Mouse (Mus musculus): ENCODE data around the gene Syk.

DNA sequence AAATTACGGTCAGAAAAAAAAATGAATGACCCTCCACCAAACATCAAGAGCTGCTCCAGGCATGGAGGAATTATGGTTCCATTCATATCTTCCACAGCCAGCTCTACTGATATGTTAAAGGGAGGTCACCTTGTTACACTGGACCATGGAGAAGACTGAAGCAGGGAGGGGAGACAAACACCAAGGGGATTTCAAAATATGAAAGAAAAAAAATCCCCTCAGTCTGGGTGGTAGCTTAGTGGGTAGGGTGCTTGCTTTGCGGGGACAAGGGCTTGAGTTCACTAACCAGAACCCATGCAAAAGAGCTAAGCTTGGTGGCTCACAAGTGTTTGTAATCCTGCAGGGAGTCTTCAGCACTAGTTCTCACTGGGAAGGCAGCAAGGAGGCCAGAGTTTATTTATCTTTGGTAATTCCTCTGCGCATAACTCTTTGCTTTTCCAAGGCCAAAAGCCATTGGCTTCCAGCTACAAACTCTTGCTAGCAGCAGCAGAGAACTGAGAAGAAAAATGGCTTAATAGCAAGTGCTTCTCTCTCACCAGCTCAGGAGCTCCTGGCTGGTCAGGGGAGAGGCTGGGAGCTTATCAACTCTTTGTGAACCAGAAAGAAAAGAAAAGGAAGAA, 23.8 kb downstream of the Syk start:
- TF ChIP-seq CTCF (IDR thresholded peaks at IDR 0.05) (no peak), EP300 (IDR thresholded peaks at IDR 0.05) (no peak)
